Mouse (Mus musculus): ENCODE measurements around the gene Il17rc. TPM values are rescaled to one million over a fixed set of nuclear protein-coding genes. Genes with fewer than 3 reads are reported as not detected.

Gene Il17rc
- 1 to 10 TPM in 1 of 2 experiments, under 1 TPM in 1; 0.81 to 2.6 TPM for total RNA-seq (2023)

GRCm38 (mm10) chr6:113471297-113471936, at the start of gene Il17rc:
Gene Il17rc, plus strand, starts transcription at chr6:113471427.

GRCm38 (mm10) chr6:113435664-113436205, 35.5 kb upstream of the Il17rc start, which contains the start of gene Cidec:
Gene Cidec, minus strand, starts transcription at chr6:113435760.

GRCm38 (mm10) chr6:113442442-113443090, 28.7 kb upstream of the Il17rc start, which contains the start of gene Jagn1:
Gene Jagn1, plus strand, starts transcription at chr6:113442569.

GRCm38 (mm10) chr6:113457952-113458534, 13.2 kb upstream of the Il17rc start, which contains the start of gene Il17re:
Gene Il17re, plus strand, starts transcription at chr6:113458484.

GRCm38 (mm10) chr6:113483100-113483615, 11.9 kb downstream of the Il17rc start, which contains the start of gene Creld1:
Gene Creld1, plus strand, starts transcription at chr6:113483297.

GRCm38 (mm10) chr6:113501388-113502084, 30.3 kb downstream of the Il17rc start, which contains the start of gene Prrt3:
Gene Prrt3, minus strand, starts transcription at chr6:113501931.

GRCm38 (mm10) chr6:113530932-113531839, 60.0 kb downstream of the Il17rc start, which contains the start of the genes Emc3 and Fancd2:
Gene Emc3, minus strand, starts transcription at chr6:113531652.
Gene Fancd2, plus strand, starts transcription at chr6:113531682.

Other genes with a start within 250 kb of the Il17rc start
- gene Mtmr14, start 233.6 kb upstream of the Il17rc start, total RNA-seq (2023) = 10 to 100 TPM; 60.8 to 64.8 TPM
- 1 to 10 TPM; 2.2 to 2.4 TPM for gene Cpne9, start 189.1 kb upstream of the Il17rc start, total RNA-seq (2023)
- gene Brpf1, start 164.3 kb upstream of the Il17rc start, total RNA-seq (2023) = 100 to 1,000 TPM; 146 to 150 TPM
- 10 to 100 TPM; 13.3 to 15.0 TPM for gene Ogg1, start 144.5 kb upstream of the Il17rc start, total RNA-seq (2023)
- 10 to 100 TPM; 54.0 to 54.8 TPM for gene Camk1, start 127.4 kb upstream of the Il17rc start, total RNA-seq (2023)
- 10 to 100 TPM; 23.0 to 23.8 TPM for gene Tada3, start 93.5 kb upstream of the Il17rc start, total RNA-seq (2023)
- 100 to 1,000 TPM; 479 to 494 TPM for gene Arpc4, start 93.3 kb upstream of the Il17rc start, total RNA-seq (2023)
- gene Ttll3, start 82.2 kb upstream of the Il17rc start, total RNA-seq (2023) = 10 to 100 TPM; 47.8 to 48.0 TPM
- 1 to 10 TPM; 1.6 to 1.9 TPM for gene Rpusd3, start 52.1 kb upstream of the Il17rc start, total RNA-seq (2023)
- gene Cidec, start 35.7 kb upstream of the Il17rc start, total RNA-seq (2023) = not detected
- gene Jagn1, start 28.9 kb upstream of the Il17rc start, total RNA-seq (2023) = 10 to 100 TPM; 19.0 to 19.3 TPM
- 1 to 10 TPM in 1 of 2 experiments, under 1 TPM in 1; 0.68 to 1.2 TPM for gene Il17re, start 12.9 kb upstream of the Il17rc start, total RNA-seq (2023)
- 10 to 100 TPM in 1 of 2 experiments, 1 to 10 TPM in 1; 7.7 to 10.1 TPM for gene Creld1, start 11.9 kb downstream of the Il17rc start, total RNA-seq (2023)
- under 1 TPM in 1 of 2 experiments, not detected in 1; 0.24 TPM for gene Prrt3, start 30.5 kb downstream of the Il17rc start, total RNA-seq (2023)
- 10 to 100 TPM; 63.3 to 67.2 TPM for gene Emc3, start 60.2 kb downstream of the Il17rc start, total RNA-seq (2023)
- gene Fancd2, start 60.3 kb downstream of the Il17rc start, total RNA-seq (2023) = 1 to 10 TPM in 1 of 2 experiments, under 1 TPM in 1; 0.58 to 1.4 TPM
- gene Fancd2os, start 129.3 kb downstream of the Il17rc start, total RNA-seq (2023) = not detected
- 100 to 1,000 TPM; 186 to 199 TPM for gene Brk1, start 133.3 kb downstream of the Il17rc start, total RNA-seq (2023)
- 10 to 100 TPM; 25.7 to 32.5 TPM for gene Vhl, start 152.5 kb downstream of the Il17rc start, total RNA-seq (2023)
- 100 to 1,000 TPM; 168 to 234 TPM for gene Irak2, start 167.0 kb downstream of the Il17rc start, total RNA-seq (2023)
- 100 to 1,000 TPM; 119 to 149 TPM for gene Tatdn2, start 225.6 kb downstream of the Il17rc start, total RNA-seq (2023)
- under 1 TPM in 1 of 2 experiments, not detected in 1; 0.79 TPM for gene Ghrl, start 248.5 kb downstream of the Il17rc start, total RNA-seq (2023)